27 mouse cellular contexts compared by ENCODE assay signal in genomic region chr3:90202884-90203283, GRCm38 (mm10). TPM values are rescaled to one million over a fixed set of nuclear protein-coding genes. Genes with fewer than 3 reads are reported as not detected.
DNase-seq lines count a peak whose midpoint lies in the region; ATAC-seq lines count a peak whose summit lies in the region.
"Had no signal": no experiment of that assay in that cellular context is flagged by ENCODE, and none has a peak within 500 bp of the region (broad histone marks: within the 10 kb centered on the region; RNA-seq: fewer than 3 reads in every experiment).

No protein-coding gene starts in this region.

- H3K4me3 ChIP-seq in forebrain, embryonic 11.5 days (ENCODE audit: low read depth, low read length), result no peak overlapping the region
- no peak overlapping the region for H3K4me3 ChIP-seq in forebrain, embryonic 15.5 days
- no peak overlapping the region for H3K4me3 ChIP-seq in kidney, embryonic 15.5 days (replicated peaks)
- H3K4me3 ChIP-seq: embryonic facial prominence, embryonic 10.5 days; embryonic facial prominence, embryonic 13.5 days; erythroblast, embryonic 14.5 days; forebrain, embryonic 13.5 days; heart, embryonic 12.5 days; heart, embryonic 15.5 days; hindbrain, embryonic 10.5 days; hindbrain, embryonic 13.5 days had no signal

- H3K36me3 ChIP-seq in forebrain, embryonic 11.5 days (ENCODE audit: control insufficient read depth, insufficient read depth, low read length), result no peaks in the 10 kb centered on the region; the same call in 1 of the 2 replicates
- peaks cover 4% of the 10 kb centered on the region for H3K36me3 ChIP-seq in forebrain, embryonic 15.5 days
- H3K36me3 ChIP-seq in kidney, embryonic 15.5 days, result peaks cover 13% of the 10 kb centered on the region
- H3K36me3 ChIP-seq: heart, embryonic 15.5 days had no signal

- no peak overlapping the region for H3K27ac ChIP-seq in forebrain, embryonic 11.5 days (ENCODE audit: low read depth, low read length)
- no peak overlapping the region for H3K27ac ChIP-seq in forebrain, embryonic 15.5 days (replicated peaks)
- H3K27ac ChIP-seq in kidney, embryonic 15.5 days, result 0 out of 2 replicates have a peak overlapping the region, but pooled peaks have one; percentile 6
- H3K27ac ChIP-seq: embryonic facial prominence, embryonic 10.5 days; embryonic facial prominence, embryonic 13.5 days; forebrain, embryonic 13.5 days; hindbrain, embryonic 10.5 days; hindbrain, embryonic 13.5 days had no signal

- no peaks in the 10 kb centered on the region for H3K27me3 ChIP-seq in forebrain, embryonic 11.5 days (ENCODE audit: control insufficient read depth, insufficient read depth, low read length)
- no peaks in the 10 kb centered on the region for H3K27me3 ChIP-seq in forebrain, embryonic 15.5 days
- no peaks in the 10 kb centered on the region for H3K27me3 ChIP-seq in kidney, embryonic 15.5 days
- H3K27me3 ChIP-seq: embryonic facial prominence, embryonic 13.5 days; forebrain, embryonic 13.5 days; heart, embryonic 12.5 days; heart, embryonic 15.5 days; hindbrain, embryonic 13.5 days had no signal

- DNase-seq in forebrain, embryonic 11.5 days (ENCODE audit: low spot score), result no peak
- no peak for DNase-seq in kidney, postnatal 36 days
- DNase-seq in Muller cell, postnatal 12 days (ENCODE audit: inconsistent ontology term), result peak; percentile 25
- DNase-seq in retina, postnatal 1 day, result peak; percentile 36
- no peak for DNase-seq in cerebellum, postnatal 10 days
- DNase-seq: adrenal gland, adult 2 months; adrenal gland, postnatal 14 days; cerebellum, adult 11 months; cerebellum, adult 2 months; cerebellum, adult 9-11 months; cerebellum, postnatal 36 days; embryo, embryonic 11 days; forebrain, postnatal 0 days; gastrocnemius, postnatal 25 days; heart, adult 18-20 months; heart, postnatal 36 days had no signal

- no peaks in the 10 kb centered on the region for H3K4me1 ChIP-seq in forebrain, embryonic 11.5 days (replicated peaks; ENCODE audit: control insufficient read depth, insufficient read depth, low read length)
- no peaks in the 10 kb centered on the region for H3K4me1 ChIP-seq in forebrain, embryonic 15.5 days
- peaks cover 10% of the 10 kb centered on the region for H3K4me1 ChIP-seq in kidney, embryonic 15.5 days
- H3K4me1 ChIP-seq: embryonic facial prominence, embryonic 10.5 days; embryonic facial prominence, embryonic 13.5 days; forebrain, embryonic 13.5 days; hindbrain, embryonic 13.5 days had no signal

- 0 out of 2 replicates have a peak, but pooled peaks have one; percentile 27 for ATAC-seq in forebrain, embryonic 11.5 days (replicated peaks; ENCODE audit: low FRiP score)
- no peak for ATAC-seq in forebrain, embryonic 15.5 days (replicated peaks)
- ATAC-seq in kidney, embryonic 15.5 days (replicated peaks; ENCODE audit: low FRiP score), result peak; percentile 66
- ATAC-seq: forebrain, embryonic 13.5 days; forebrain, postnatal 0 days; hindbrain, embryonic 16.5 days had no signal

- H3K9me3 ChIP-seq in forebrain, embryonic 11.5 days (ENCODE audit: control insufficient read depth, low read length), result no peaks in the 10 kb centered on the region
- H3K9me3 ChIP-seq in forebrain, embryonic 15.5 days, result no peaks in the 10 kb centered on the region
- H3K9me3 ChIP-seq in kidney, embryonic 15.5 days (replicated peaks), result no peaks in the 10 kb centered on the region
- H3K9me3 ChIP-seq: embryonic facial prominence, embryonic 10.5 days; embryonic facial prominence, embryonic 13.5 days; forebrain, embryonic 13.5 days; heart, embryonic 12.5 days; heart, embryonic 15.5 days; hindbrain, embryonic 10.5 days; hindbrain, embryonic 13.5 days had no signal

- 41% methylated on average over 1 of the region's 1 CpGs for WGBS in forebrain, embryonic 11.5 days
- WGBS in forebrain, embryonic 15.5 days, result 46% methylated on average over 1 of the region's 1 CpGs
- 46% methylated on average over 1 of the region's 1 CpGs for WGBS in kidney, embryonic 15.5 days

- H3K4me2 ChIP-seq in forebrain, embryonic 11.5 days (ENCODE audit: low read depth, low read length, severe bottlenecking), result no peak overlapping the region
- no peak overlapping the region for H3K4me2 ChIP-seq in forebrain, embryonic 15.5 days (replicated peaks)
- no peak overlapping the region for H3K4me2 ChIP-seq in kidney, embryonic 15.5 days
- H3K4me2 ChIP-seq: embryonic facial prominence, embryonic 13.5 days; forebrain, embryonic 13.5 days; heart, embryonic 12.5 days; heart, embryonic 15.5 days; hindbrain, embryonic 13.5 days had no signal

- no peak overlapping the region for H3K9ac ChIP-seq in forebrain, embryonic 11.5 days (ENCODE audit: low read length)
- H3K9ac ChIP-seq in forebrain, embryonic 15.5 days (replicated peaks), result no peak overlapping the region
- H3K9ac ChIP-seq in kidney, embryonic 15.5 days, result no peak overlapping the region
- H3K9ac ChIP-seq: embryonic facial prominence, embryonic 13.5 days; forebrain, embryonic 13.5 days; forebrain, postnatal 0 days; heart, embryonic 12.5 days; heart, embryonic 15.5 days; hindbrain, embryonic 13.5 days had no signal

RNA-seq across cellular contexts. Expression of gene Rps27, which starts 10.6 kb away (rescaled TPM):
- 1,103 and 1,109 TPM in 2 replicates for polyA plus RNA-seq in forebrain, embryonic 11.5 days (2014; fragmentation: Nextera tagmentation; extraction: Ambion mirVana)
- 1,085 and 1,143 TPM in 2 replicates for polyA plus RNA-seq in forebrain, embryonic 15.5 days (2015; fragmentation: Nextera tagmentation; extraction: Ambion mirVana)
- 1,600 and 1,610 TPM in 2 replicates for polyA plus RNA-seq in kidney, embryonic 15.5 days (2015; fragmentation: Nextera tagmentation; extraction: Ambion mirVana)

RNA-seq across cellular contexts. Expression of gene Rab13, which starts 10.6 kb away (rescaled TPM):
- 11.4 and 14.7 TPM in 2 replicates for polyA plus RNA-seq in forebrain, embryonic 11.5 days (2014; fragmentation: Nextera tagmentation; extraction: Ambion mirVana)
- 21.4 and 22.2 TPM in 2 replicates for polyA plus RNA-seq in forebrain, embryonic 15.5 days (2015; fragmentation: Nextera tagmentation; extraction: Ambion mirVana)
- polyA plus RNA-seq in kidney, embryonic 15.5 days (2015; fragmentation: Nextera tagmentation; extraction: Ambion mirVana), result 39.8 and 40.8 TPM in 2 replicates

RNA-seq across cellular contexts. Expression of gene Jtb, which starts 28.5 kb away (rescaled TPM):
- polyA plus RNA-seq in forebrain, embryonic 11.5 days (2014; fragmentation: Nextera tagmentation; extraction: Ambion mirVana), result 103 and 110 TPM in 2 replicates
- 109 and 110 TPM in 2 replicates for polyA plus RNA-seq in forebrain, embryonic 15.5 days (2015; fragmentation: Nextera tagmentation; extraction: Ambion mirVana)
- 96.9 and 105 TPM in 2 replicates for polyA plus RNA-seq in kidney, embryonic 15.5 days (2015; fragmentation: Nextera tagmentation; extraction: Ambion mirVana)

RNA-seq across cellular contexts. Expression of gene Creb3l4, which starts 40.4 kb away (rescaled TPM):
- 6.0 and 6.2 TPM in 2 replicates for polyA plus RNA-seq in forebrain, embryonic 11.5 days (2014; fragmentation: Nextera tagmentation; extraction: Ambion mirVana)
- polyA plus RNA-seq in forebrain, embryonic 15.5 days (2015; fragmentation: Nextera tagmentation; extraction: Ambion mirVana), result 3.7 TPM in 2 replicates
- 3.7 and 6.9 TPM in 2 replicates for polyA plus RNA-seq in kidney, embryonic 15.5 days (2015; fragmentation: Nextera tagmentation; extraction: Ambion mirVana)
- polyA plus RNA-seq: erythroblast, embryonic 14.5 days had no signal

RNA-seq across cellular contexts. Expression of gene Slc39a1, which starts 45.1 kb away (rescaled TPM):
- polyA plus RNA-seq in forebrain, embryonic 11.5 days (2014; fragmentation: Nextera tagmentation; extraction: Ambion mirVana), result 57.5 and 58.5 TPM in 2 replicates
- 42.8 and 43.2 TPM in 2 replicates for polyA plus RNA-seq in forebrain, embryonic 15.5 days (2015; fragmentation: Nextera tagmentation; extraction: Ambion mirVana)
- polyA plus RNA-seq in kidney, embryonic 15.5 days (2015; fragmentation: Nextera tagmentation; extraction: Ambion mirVana), result 101 and 104 TPM in 2 replicates

Comparison
In these comparisons a context has a peak if more than half of its experiments do, and no peak if none do; other contexts are left out.
1. DNase-seq: peak in Muller cell, postnatal 12 days (single experiment) and retina, postnatal 1 day (single experiment); none in forebrain, embryonic 11.5 days (single experiment), kidney, postnatal 36 days (0 of 2) and cerebellum, postnatal 10 days (0 of 2).